ENCODE assay signal across 11 mouse cellular contexts in genomic region chr17:45359443-45359842, GRCm38 (mm10).
DNase-seq lines count a peak whose midpoint lies in the region; ATAC-seq lines count a peak whose summit lies in the region.
"Had no signal": no experiment of that assay in that cellular context is flagged by ENCODE, and none has a peak within 500 bp of the region (broad histone marks: within the 10 kb centered on the region; RNA-seq: fewer than 3 reads in every experiment).

No protein-coding gene starts in this region.

- 7% methylated on average over 5 of the region's 5 CpGs for WGBS in limb, embryonic 13.5 days

- H3K4me2 ChIP-seq in limb, embryonic 13.5 days (replicated peaks): peak overlapping the region; percentile 14; the same call in 1 of the 2 replicates
- H3K4me2 ChIP-seq: lung, embryonic 15.5 days had no signal

- H3K36me3 ChIP-seq in limb, embryonic 13.5 days: no peaks in the 10 kb centered on the region
- H3K36me3 ChIP-seq: forebrain, embryonic 10.5 days; lung, embryonic 15.5 days had no signal

- no peaks in the 10 kb centered on the region for H3K9me3 ChIP-seq in limb, embryonic 13.5 days
- H3K9me3 ChIP-seq: forebrain, embryonic 10.5 days; lung, embryonic 15.5 days had no signal

- intact Hi-C loops in heart, postnatal 10 days (cut with DNase I): no loop called here

- H3K27ac ChIP-seq in limb, embryonic 13.5 days: no peak overlapping the region
- H3K27ac ChIP-seq: forebrain, embryonic 10.5 days; lung, embryonic 15.5 days had no signal

- H3K4me1 ChIP-seq in limb, embryonic 13.5 days: peaks cover 21% of the 10 kb centered on the region
- H3K4me1 ChIP-seq: lung, embryonic 15.5 days had no signal

- ATAC-seq in frontal cortex, adult (ENCODE audit: low TSS enrichment): peak; percentile 86
- peak; percentile 69; the same call in 1 of the 2 replicates for ATAC-seq in limb, embryonic 13.5 days (ENCODE audit: low FRiP score, low read depth)

- no peak overlapping the region for H3K4me3 ChIP-seq in limb, embryonic 13.5 days
- H3K4me3 ChIP-seq: forebrain, embryonic 10.5 days; lung, embryonic 15.5 days had no signal

- H3K27me3 ChIP-seq in limb, embryonic 13.5 days: peaks cover 81% of the 10 kb centered on the region

- no peak overlapping the region for H3K9ac ChIP-seq in limb, embryonic 13.5 days
- H3K9ac ChIP-seq: lung, embryonic 15.5 days had no signal

- no peak for DNase-seq in frontal cortex, postnatal 36 days (ENCODE audit: low spot score in 2 of 2)
- peak; percentile 95 for DNase-seq in NIH3T3 (ENCODE audit: low read depth)
- DNase-seq in heart, postnatal 10 days: peak; percentile 54 to 67
- no peak for DNase-seq in cerebellum, adult 11 months
- no peak for DNase-seq in layer of hippocampus, postnatal 36 days
- DNase-seq in spleen, adult 18-20 months: no peak
- DNase-seq: thymus, adult 2 months had no signal

Comparison
In these comparisons a context has a peak if more than half of its experiments do, and no peak if none do; other contexts are left out.
1. DNase-seq: peak in NIH3T3 (single experiment) and heart, postnatal 10 days (2 of 2); none in frontal cortex, postnatal 36 days (0 of 2), cerebellum, adult 11 months (single experiment), layer of hippocampus, postnatal 36 days (0 of 2) and spleen, adult 18-20 months (0 of 2).